Mouse (Mus musculus) layer of hippocampus, postnatal 14 days (tissue): ENCODE measurements around the gene Cisd1. TPM values are rescaled to one million over a fixed set of nuclear protein-coding genes. Genes with fewer than 3 reads are reported as not detected.
A peak's percentile ranks its signal among the peaks of the same experiment; 100 is the strongest.
"Not testable (repeated sequence)": the region's sequence is repeated elsewhere in the genome, so short reads cannot be mapped to it uniquely, and the experiment has no call there.

Experiments used
- DNase-seq, 2 experiments: peaks; one replicate each; pipeline ENCODE4 v3.0.0; 2021 to 2022; ENCODE audit warnings: low spot score in 2 of 2, mixed read lengths in 1 of 2
- long read RNA-seq, 2 experiments: library from polyadenylated mRNA; stranded (forward); transcript quantifications; one replicate each; pipeline ENCODE4 v2.0.0; 2021
- total RNA-seq, 2 experiments: library from RNA; stranded (reverse); gene quantifications; 2 replicates each; pipeline ENCODE4 v1.2.3; 2021

Cisd1 gene
- 100 to 1,000 TPM; 113 to 126 TPM for total RNA-seq
- long read RNA-seq, experiment 1, transcript Cisd1-201 (3 exons, 1,084 nt), result major isoform, 106 of 109 reads
- long read RNA-seq, experiment 1, partial matches to known transcripts, result 0 of 109 reads
- long read RNA-seq, experiment 1, other reads (novel, unspliced or antisense), result 3 of 109 reads
- long read RNA-seq, experiment 2, transcript Cisd1-201 (3 exons, 1,084 nt), result major isoform, 244 of 252 reads
- long read RNA-seq, experiment 2, partial matches to known transcripts, result 2 of 252 reads
- long read RNA-seq, experiment 2, other reads (novel, unspliced or antisense), result 6 of 252 reads

GRCm38 (mm10) chr10:71344579-71345143, at the start of gene Cisd1:
Cisd1 (minus strand) TSS chr10:71344954.
- peak; percentile 93 to 95 for DNase-seq

- DNase-seq, result no peak
These were observed 44.6 kb upstream of the Cisd1 start for GRCm38 (mm10) chr10:71389311-71389710.

GRCm38 (mm10) chr10:71384159-71385044, 39.6 kb upstream of the Cisd1 start:
- no peak for DNase-seq

GRCm38 (mm10) chr10:71383552-71383924, 38.8 kb upstream of the Cisd1 start:
- DNase-seq, result not testable (repeated sequence)

GRCm38 (mm10) chr10:71382858-71383551, 38.3 kb upstream of the Cisd1 start:
- no peak for DNase-seq

GRCm38 (mm10) chr10:71382109-71382508, 37.4 kb upstream of the Cisd1 start:
- no peak for DNase-seq

- DNase-seq, result no peak
These were observed 36.8 kb upstream of the Cisd1 start for GRCm38 (mm10) chr10:71381471-71382033.

GRCm38 (mm10) chr10:71380406-71380805, 35.7 kb upstream of the Cisd1 start:
- no peak for DNase-seq

- no peak for DNase-seq
These were observed 31.3 kb upstream of the Cisd1 start for GRCm38 (mm10) chr10:71376014-71376413.

GRCm38 (mm10) chr10:71373706-71374105, 29.0 kb upstream of the Cisd1 start:
- DNase-seq, result no peak

GRCm38 (mm10) chr10:71371881-71372280, 27.1 kb upstream of the Cisd1 start:
- DNase-seq, result no peak

GRCm38 (mm10) chr10:71369466-71369865, 24.7 kb upstream of the Cisd1 start:
- no peak for DNase-seq

- DNase-seq, result no peak
These were observed 23.6 kb upstream of the Cisd1 start for GRCm38 (mm10) chr10:71368128-71368940.

- DNase-seq, result no peak
These were observed 19.1 kb upstream of the Cisd1 start for GRCm38 (mm10) chr10:71363858-71364257.

- no peak for DNase-seq
These were observed 18.7 kb upstream of the Cisd1 start for GRCm38 (mm10) chr10:71363440-71363839.

GRCm38 (mm10) chr10:71361836-71362562, 17.2 kb upstream of the Cisd1 start:
- DNase-seq, result no peak

GRCm38 (mm10) chr10:71361044-71361443, 16.3 kb upstream of the Cisd1 start:
- no peak for DNase-seq

GRCm38 (mm10) chr10:71354947-71355346, 10.2 kb upstream of the Cisd1 start:
- DNase-seq, result no peak

- no peak for DNase-seq
These were observed 9.1 kb upstream of the Cisd1 start for GRCm38 (mm10) chr10:71353850-71354249.
